Mouse (Mus musculus) left cerebral cortex, postnatal 14 days (tissue): ENCODE measurements around the gene Krt90. TPM values are rescaled to one million over a fixed set of nuclear protein-coding genes. Genes with fewer than 3 reads are reported as not detected.
"Not testable (repeated sequence)": the region's sequence is repeated elsewhere in the genome, so short reads cannot be mapped to it uniquely, and the experiment has no call there.

Experiments
- DNase-seq, 2 experiments: peaks; one replicate each; pipeline ENCODE4 v3.0.0; 2021 to 2022; ENCODE audit warnings: low spot score in 2 of 2, mixed read lengths in 1 of 2
- intact Hi-C: fragments of 180-260 bp; cut with DNase I; formaldehyde crosslinking; loops from one replicate; pipeline ENCODE4 v1.15.1; 2025
- microRNA-seq, 2 experiments: library from miRNA; unstranded; fragments of <30 nt; microRNA quantifications; one replicate each; pipeline ENCODE4 v1.2.0; 2022
- total RNA-seq, 2 experiments: library from RNA; stranded (reverse); gene quantifications; 2 replicates each; pipeline ENCODE4 v1.2.3; 2021

The Krt90 gene
- total RNA-seq, 2 experiments from 2014 or later = not detected

GRCm38 (mm10) chr15:101522556-101523232 lies 40.1 kb downstream of the Krt90 start:
- no peak for DNase-seq
- intact Hi-C loops = loop anchor here (5.0 kb wide), 1 partner anchor 195 kb away; no protein-coding TSS in a partner anchor

DNA sequence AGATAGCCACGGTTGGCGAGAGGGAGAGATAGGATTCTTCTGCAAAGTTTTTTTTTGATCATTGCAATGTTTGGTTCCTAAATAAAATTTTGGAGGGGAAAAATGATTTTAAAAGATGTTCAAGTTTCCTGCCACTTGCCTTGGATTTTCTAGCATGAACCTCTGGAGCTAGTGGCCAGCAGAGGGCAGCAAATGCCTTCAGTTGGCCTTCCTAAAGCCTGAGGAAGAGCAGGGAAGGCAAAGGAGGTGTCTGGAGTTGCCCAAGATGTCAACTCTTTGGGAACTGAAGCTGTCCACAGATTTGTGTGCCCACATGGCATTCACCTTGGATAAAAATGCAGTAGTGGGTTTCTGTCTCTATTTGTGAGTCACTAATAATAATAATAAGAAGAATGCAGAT lies 43.0 kb downstream of the Krt90 start:
- intact Hi-C loops = loop anchor here (1.0 to 5.0 kb wide), 4 partner anchors 179 to 455 kb away; no protein-coding TSS in a partner anchor
- DNase-seq = peak; percentile 79 to 90

- DNase-seq, intact Hi-C loops: not testable (repeated sequence)
Measured at GRCm38 (mm10) chr15:101517161-101517560, 45.6 kb downstream of the Krt90 start, which contains the start of gene Gm49425. Gene Gm49425 (minus strand): TSS chr15:101517261.

DNA sequence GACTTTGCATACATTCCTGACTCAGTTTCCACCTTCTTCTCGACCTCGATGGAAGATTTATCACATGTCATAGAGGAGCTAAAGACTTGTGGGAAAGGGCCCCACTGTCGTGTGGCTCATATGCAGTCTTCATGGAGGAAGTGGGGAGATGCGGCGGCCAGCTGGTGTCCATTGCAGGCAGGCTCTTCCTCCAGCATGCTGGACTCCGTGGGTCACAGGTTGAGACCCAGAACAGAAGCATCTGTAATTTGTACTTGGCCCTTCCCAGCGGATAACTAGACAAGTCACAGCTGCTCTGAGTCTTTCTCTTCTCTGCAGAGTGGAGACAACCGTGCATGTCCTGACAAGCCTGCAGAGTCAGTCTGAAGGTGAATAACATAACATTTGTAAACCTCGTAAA lies 54.5 kb downstream of the Krt90 start:
- intact Hi-C loops = no loop called here
- DNase-seq = no peak

DNA sequence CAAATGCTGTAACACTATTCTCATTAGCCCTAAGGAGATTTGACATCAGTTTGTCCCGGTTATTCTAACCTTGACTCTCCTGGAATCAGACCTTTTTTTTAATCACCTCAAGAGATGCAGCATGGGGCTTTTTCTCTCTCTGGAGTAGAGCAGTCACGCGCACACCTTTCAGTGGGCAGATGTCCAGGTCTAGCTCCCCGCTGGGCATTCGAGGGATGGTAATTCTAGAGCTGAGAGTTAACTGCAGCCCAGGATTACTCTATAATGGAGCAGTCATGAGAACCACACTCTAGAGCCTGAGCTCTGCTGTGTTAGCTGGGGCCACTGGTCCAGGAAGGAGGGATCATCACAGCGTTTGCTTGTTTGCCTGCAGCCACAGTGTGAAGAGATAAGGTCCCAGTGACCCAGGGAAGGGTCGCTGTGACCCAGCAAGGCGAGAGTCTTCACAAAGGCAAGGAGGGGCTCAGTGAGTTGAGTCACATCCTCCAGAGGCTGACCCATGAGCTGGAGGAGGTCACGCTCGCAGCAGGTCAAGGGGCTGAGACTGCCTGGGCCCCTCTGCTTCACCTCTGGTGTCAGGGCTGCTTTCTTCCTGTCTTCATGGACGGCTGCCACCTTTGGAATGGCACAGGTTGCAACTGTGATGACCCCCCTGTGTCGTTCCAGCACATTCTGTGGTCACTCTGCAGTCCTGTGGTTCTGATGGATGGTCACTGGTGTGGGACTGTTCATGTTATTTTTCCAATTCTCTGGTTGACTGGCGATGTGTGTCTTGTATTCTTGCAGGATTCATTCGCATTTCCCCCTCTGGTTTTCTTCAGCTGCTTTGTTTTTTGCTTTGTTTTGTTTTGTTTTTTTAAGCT lies 55.6 kb downstream of the Krt90 start:
- intact Hi-C loops = no loop called here

More for the DNA sequence above, 55.6 kb downstream of the Krt90 start:
- no peak for DNase-seq

Small RNA genes lying within 50 kb of the gene (microRNA-seq; reads per million reads assigned to microRNA genes)
- 0 reads per million in 2 experiments for gene Gm44393
- gene Gm44460 = 0 reads per million in 2 experiments

Other genes starting within 250 kb of the Krt90 start
- 1 to 10 TPM; 1.6 to 1.9 TPM for gene Krt80, start 192.8 kb downstream of the Krt90 start, total RNA-seq
- under 1 TPM; 0.22 to 0.30 TPM for gene Krt7, start 151.9 kb downstream of the Krt90 start, total RNA-seq
- under 1 TPM in 1 of 2 experiments, not detected in 1; 0.15 TPM for gene Krt87, start 124.1 kb downstream of the Krt90 start, total RNA-seq
- gene Krt88, start 115.2 kb downstream of the Krt90 start, total RNA-seq = not detected
- gene Krt81, start 99.2 kb downstream of the Krt90 start, total RNA-seq = not detected
- not detected for gene Krt86, start 89.5 kb downstream of the Krt90 start, total RNA-seq
- gene Krt83, start 71.4 kb downstream of the Krt90 start, total RNA-seq = not detected
- not detected for gene Gm49425, start 45.7 kb downstream of the Krt90 start, total RNA-seq
- not detected for gene Krt84, start 30.1 kb downstream of the Krt90 start, total RNA-seq
- gene Krt82, start 12.3 kb downstream of the Krt90 start, total RNA-seq = not detected
- not detected for gene Krt75, start 11.0 kb upstream of the Krt90 start, total RNA-seq
- gene Gm5414, start 65.2 kb upstream of the Krt90 start, total RNA-seq = not detected
- gene Gm5478, start 84.4 kb upstream of the Krt90 start, total RNA-seq = not detected
- gene Krt6b, start 117.3 kb upstream of the Krt90 start, total RNA-seq = not detected
- not detected for gene Krt6a, start 131.4 kb upstream of the Krt90 start, total RNA-seq
- gene Krt5, start 149.9 kb upstream of the Krt90 start, total RNA-seq = not detected
- gene Krt71, start 180.2 kb upstream of the Krt90 start, total RNA-seq = not detected
- gene Krt72, start 223.5 kb upstream of the Krt90 start, total RNA-seq = not detected
- gene Krt73, start 239.4 kb upstream of the Krt90 start, total RNA-seq = 1 to 10 TPM; 1.1 to 2.6 TPM